ENCODE assay signal across 19 mouse cellular contexts in the genomic region with DNA sequence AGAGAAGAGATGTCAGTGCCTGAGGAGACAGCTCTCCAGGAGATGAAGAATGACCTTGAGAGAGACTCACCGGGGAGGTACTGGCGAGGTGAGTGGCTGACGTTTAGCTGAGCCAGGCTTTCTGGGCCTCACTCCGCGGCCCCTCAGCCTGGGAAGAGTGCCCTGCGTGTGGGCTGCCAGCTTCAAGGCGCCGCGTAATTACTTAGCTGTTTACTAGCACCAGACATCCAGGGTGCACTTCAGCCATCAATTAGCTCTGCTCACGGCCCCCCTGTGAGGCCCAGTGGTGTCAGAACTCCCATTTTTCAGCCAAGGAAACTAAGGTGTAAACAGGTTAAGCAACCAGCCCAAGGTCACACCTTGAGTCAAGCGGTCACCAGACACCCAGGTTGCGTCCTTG.
DNase-seq lines count a peak whose midpoint lies in the region; ATAC-seq and TF ChIP-seq lines count a peak whose summit lies in the region.
"Had no signal": no experiment of that assay in that cellular context is flagged by ENCODE, and none has a peak within 500 bp of the region (broad histone marks: within the 10 kb centered on the region; RNA-seq: fewer than 3 reads in every experiment).

No protein-coding gene starts in this region.

- ATAC-seq in embryonic facial prominence, embryonic 14.5 days (ENCODE audit: low read depth), result no peak
- no peak for ATAC-seq in hindbrain, postnatal 0 days
- ATAC-seq in hindbrain, embryonic 13.5 days (ENCODE audit: low FRiP score), result no peak
- ATAC-seq in kidney, postnatal 0 days (replicated peaks; ENCODE audit: low FRiP score, low read depth), result 0 out of 2 replicates have a peak, but pooled peaks have one; percentile 43
- ATAC-seq in neural tube, embryonic 15.5 days (ENCODE audit: low FRiP score), result peak; percentile 63; the same call in 1 of the 2 replicates
- ATAC-seq: activated CD4-positive, CD25-positive, alpha-beta regulatory T cell, adult 4 months; CD4-positive, CD25-positive, alpha-beta regulatory T cell, adult 4 months; forebrain, postnatal 0 days had no signal

- no peak overlapping the region for H3K9ac ChIP-seq in embryonic facial prominence, embryonic 14.5 days (ENCODE audit: low read depth, low read length)
- no peak overlapping the region for H3K9ac ChIP-seq in hindbrain, postnatal 0 days (replicated peaks; ENCODE audit: low read length)
- no peak overlapping the region for H3K9ac ChIP-seq in hindbrain, embryonic 13.5 days
- H3K9ac ChIP-seq in kidney, postnatal 0 days (ENCODE audit: low read depth, low read length), result no peak overlapping the region
- H3K9ac ChIP-seq in neural tube, embryonic 15.5 days (replicated peaks), result no peak overlapping the region
- H3K9ac ChIP-seq: forebrain, postnatal 0 days; heart, embryonic 13.5 days had no signal

- peak; percentile 20 for DNase-seq in embryonic facial prominence, embryonic 14.5 days (ENCODE audit: low spot score)
- DNase-seq in embryonic facial prominence, embryonic 10.5 days (ENCODE audit: low spot score), result no peak
- DNase-seq in hindbrain, postnatal 0 days (ENCODE audit: low spot score), result peak; percentile 6
- no peak for DNase-seq in kidney, postnatal 0 days (ENCODE audit: low spot score)
- no peak for DNase-seq in kidney, postnatal 25 days
- DNase-seq in layer of hippocampus, postnatal 14 days (ENCODE audit: low spot score in 2 of 2), result no peak
- DNase-seq: adrenal gland, postnatal 14 days; B cell, adult 2 months; cerebellum, adult 18-20 months; cerebellum, adult 9-11 months; cerebellum, postnatal 36 days; forebrain, postnatal 0 days; gastrocnemius, postnatal 14 days; heart, postnatal 36 days had no signal

- no peak overlapping the region for H3K27ac ChIP-seq in embryonic facial prominence, embryonic 14.5 days (replicated peaks; ENCODE audit: low read depth, low read length)
- H3K27ac ChIP-seq in embryonic facial prominence, embryonic 10.5 days (replicated peaks), result no peak overlapping the region
- H3K27ac ChIP-seq in hindbrain, postnatal 0 days, result no peak overlapping the region
- H3K27ac ChIP-seq in hindbrain, embryonic 13.5 days, result no peak overlapping the region
- H3K27ac ChIP-seq in kidney, postnatal 0 days, result no peak overlapping the region
- no peak overlapping the region for H3K27ac ChIP-seq in neural tube, embryonic 15.5 days (replicated peaks)
- H3K27ac ChIP-seq: heart, embryonic 13.5 days had no signal

- TF ChIP-seq CTCF in hindbrain, postnatal 0 days (IDR thresholded peaks at IDR 0.05; ENCODE audit: low read depth), result no peak
- no peak for TF ChIP-seq CTCF in kidney, postnatal 0 days (IDR thresholded peaks at IDR 0.05; ENCODE audit: low read depth)

- H3K4me2 ChIP-seq in embryonic facial prominence, embryonic 14.5 days (ENCODE audit: low read depth, low read length), result no peak overlapping the region
- H3K4me2 ChIP-seq in hindbrain, postnatal 0 days (ENCODE audit: low read depth, low read length), result no peak overlapping the region
- H3K4me2 ChIP-seq in hindbrain, embryonic 13.5 days, result no peak overlapping the region
- H3K4me2 ChIP-seq in kidney, postnatal 0 days (ENCODE audit: low read length), result no peak overlapping the region
- no peak overlapping the region for H3K4me2 ChIP-seq in neural tube, embryonic 15.5 days
- H3K4me2 ChIP-seq: heart, embryonic 13.5 days had no signal

- no peak overlapping the region for H3K4me3 ChIP-seq in embryonic facial prominence, embryonic 14.5 days (ENCODE audit: low read depth, low read length)
- no peak overlapping the region for H3K4me3 ChIP-seq in embryonic facial prominence, embryonic 10.5 days
- no peak overlapping the region for H3K4me3 ChIP-seq in hindbrain, postnatal 0 days (ENCODE audit: low read length)
- H3K4me3 ChIP-seq in hindbrain, embryonic 13.5 days, result no peak overlapping the region
- H3K4me3 ChIP-seq in kidney, postnatal 0 days (replicated peaks; ENCODE audit: low read depth, low read length), result no peak overlapping the region
- no peak overlapping the region for H3K4me3 ChIP-seq in neural tube, embryonic 15.5 days (replicated peaks)
- H3K4me3 ChIP-seq: heart, embryonic 13.5 days had no signal

- WGBS in embryonic facial prominence, embryonic 14.5 days, result 60% methylated on average over 7 of the region's 12 CpGs
- WGBS in embryonic facial prominence, embryonic 10.5 days, result 78% methylated on average over 12 of the region's 12 CpGs
- 68% methylated on average over 12 of the region's 12 CpGs for WGBS in hindbrain, postnatal 0 days
- 71% methylated on average over 12 of the region's 12 CpGs for WGBS in hindbrain, embryonic 13.5 days
- WGBS in kidney, postnatal 0 days, result 31% methylated on average over 12 of the region's 12 CpGs
- WGBS in neural tube, embryonic 15.5 days, result 38% methylated on average over 12 of the region's 12 CpGs

- no peaks in the 10 kb centered on the region for H3K4me1 ChIP-seq in embryonic facial prominence, embryonic 14.5 days (ENCODE audit: control insufficient read depth, insufficient read depth, low read length)
- peaks cover 27% of the 10 kb centered on the region for H3K4me1 ChIP-seq in embryonic facial prominence, embryonic 10.5 days
- H3K4me1 ChIP-seq in hindbrain, postnatal 0 days (ENCODE audit: insufficient read depth, low read length), result no peaks in the 10 kb centered on the region
- 0 out of 2 replicates have a peak, but pooled peaks cover 4% of the 10 kb centered on the region for H3K4me1 ChIP-seq in hindbrain, embryonic 13.5 days (replicated peaks)
- no peaks in the 10 kb centered on the region for H3K4me1 ChIP-seq in kidney, postnatal 0 days (replicated peaks; ENCODE audit: insufficient read depth, low read length)
- H3K4me1 ChIP-seq in neural tube, embryonic 15.5 days, result peaks cover 5% of the 10 kb centered on the region; the same call in 1 of the 2 replicates
- H3K4me1 ChIP-seq: heart, embryonic 13.5 days had no signal

- no peaks in the 10 kb centered on the region for H3K36me3 ChIP-seq in embryonic facial prominence, embryonic 14.5 days (ENCODE audit: control insufficient read depth, insufficient read depth, low read length)
- no peaks in the 10 kb centered on the region for H3K36me3 ChIP-seq in embryonic facial prominence, embryonic 10.5 days (replicated peaks)
- H3K36me3 ChIP-seq in hindbrain, postnatal 0 days (ENCODE audit: insufficient read depth, low read length), result no peaks in the 10 kb centered on the region
- no peaks in the 10 kb centered on the region for H3K36me3 ChIP-seq in hindbrain, embryonic 13.5 days
- no peaks in the 10 kb centered on the region for H3K36me3 ChIP-seq in kidney, postnatal 0 days (ENCODE audit: insufficient read depth, low read length)
- H3K36me3 ChIP-seq in neural tube, embryonic 15.5 days, result no peaks in the 10 kb centered on the region
- H3K36me3 ChIP-seq: heart, embryonic 13.5 days had no signal

- H3K9me3 ChIP-seq in embryonic facial prominence, embryonic 14.5 days (ENCODE audit: control insufficient read depth, low read length), result no peaks in the 10 kb centered on the region
- no peaks in the 10 kb centered on the region for H3K9me3 ChIP-seq in embryonic facial prominence, embryonic 10.5 days
- no peaks in the 10 kb centered on the region for H3K9me3 ChIP-seq in hindbrain, postnatal 0 days (ENCODE audit: low read length)
- H3K9me3 ChIP-seq in hindbrain, embryonic 13.5 days, result no peaks in the 10 kb centered on the region
- no peaks in the 10 kb centered on the region for H3K9me3 ChIP-seq in kidney, postnatal 0 days (replicated peaks; ENCODE audit: low read length)
- H3K9me3 ChIP-seq in neural tube, embryonic 15.5 days (replicated peaks), result no peaks in the 10 kb centered on the region
- H3K9me3 ChIP-seq: heart, embryonic 13.5 days had no signal

- no peaks in the 10 kb centered on the region for H3K27me3 ChIP-seq in embryonic facial prominence, embryonic 14.5 days (replicated peaks; ENCODE audit: control insufficient read depth, insufficient read depth, low read length)
- no peaks in the 10 kb centered on the region for H3K27me3 ChIP-seq in embryonic facial prominence, embryonic 10.5 days (replicated peaks; ENCODE audit: low read depth, poor library complexity, severe bottlenecking)
- no peaks in the 10 kb centered on the region for H3K27me3 ChIP-seq in hindbrain, postnatal 0 days (ENCODE audit: insufficient read depth, low read length)
- no peaks in the 10 kb centered on the region; the same call in 1 of the 2 replicates for H3K27me3 ChIP-seq in hindbrain, embryonic 13.5 days
- H3K27me3 ChIP-seq in kidney, postnatal 0 days (ENCODE audit: insufficient read depth, low read length), result no peaks in the 10 kb centered on the region
- no peaks in the 10 kb centered on the region for H3K27me3 ChIP-seq in neural tube, embryonic 15.5 days (replicated peaks)
- H3K27me3 ChIP-seq: heart, embryonic 13.5 days had no signal

Comparison
In these comparisons a context has a peak if more than half of its experiments do, and no peak if none do; other contexts are left out.
1. DNase-seq: peak in embryonic facial prominence, embryonic 14.5 days (single experiment) and hindbrain, postnatal 0 days (single experiment); none in embryonic facial prominence, embryonic 10.5 days (single experiment), kidney, postnatal 0 days (single experiment), kidney, postnatal 25 days (0 of 2) and layer of hippocampus, postnatal 14 days (0 of 2).
2. ATAC-seq: peak in kidney, postnatal 0 days (single experiment) and neural tube, embryonic 15.5 days (single experiment); none in embryonic facial prominence, embryonic 14.5 days (single experiment), hindbrain, postnatal 0 days (single experiment) and hindbrain, embryonic 13.5 days (single experiment).